Mouse (Mus musculus) thymus, postnatal 36 days (tissue): ENCODE results near the gene Mmp15.

ENCODE experiments used
- DNase-seq, 2 experiments: peaks; one replicate each; pipeline ENCODE4 v3.0.0; 2022; ENCODE audit warnings: mixed read lengths in 2 of 2

The Mmp15 gene

GRCm38 (mm10) chr8:95344668-95345067 lies 7.4 kb upstream of the Mmp15 start:
- DNase-seq: no peak

- DNase-seq: peak; percentile 55 to 66
These were observed 5.2 kb upstream of the Mmp15 start for GRCm38 (mm10) chr8:95346643-95347545.

GRCm38 (mm10) chr8:95348356-95348755 lies 3.7 kb upstream of the Mmp15 start:
- no peak for DNase-seq

DNA sequence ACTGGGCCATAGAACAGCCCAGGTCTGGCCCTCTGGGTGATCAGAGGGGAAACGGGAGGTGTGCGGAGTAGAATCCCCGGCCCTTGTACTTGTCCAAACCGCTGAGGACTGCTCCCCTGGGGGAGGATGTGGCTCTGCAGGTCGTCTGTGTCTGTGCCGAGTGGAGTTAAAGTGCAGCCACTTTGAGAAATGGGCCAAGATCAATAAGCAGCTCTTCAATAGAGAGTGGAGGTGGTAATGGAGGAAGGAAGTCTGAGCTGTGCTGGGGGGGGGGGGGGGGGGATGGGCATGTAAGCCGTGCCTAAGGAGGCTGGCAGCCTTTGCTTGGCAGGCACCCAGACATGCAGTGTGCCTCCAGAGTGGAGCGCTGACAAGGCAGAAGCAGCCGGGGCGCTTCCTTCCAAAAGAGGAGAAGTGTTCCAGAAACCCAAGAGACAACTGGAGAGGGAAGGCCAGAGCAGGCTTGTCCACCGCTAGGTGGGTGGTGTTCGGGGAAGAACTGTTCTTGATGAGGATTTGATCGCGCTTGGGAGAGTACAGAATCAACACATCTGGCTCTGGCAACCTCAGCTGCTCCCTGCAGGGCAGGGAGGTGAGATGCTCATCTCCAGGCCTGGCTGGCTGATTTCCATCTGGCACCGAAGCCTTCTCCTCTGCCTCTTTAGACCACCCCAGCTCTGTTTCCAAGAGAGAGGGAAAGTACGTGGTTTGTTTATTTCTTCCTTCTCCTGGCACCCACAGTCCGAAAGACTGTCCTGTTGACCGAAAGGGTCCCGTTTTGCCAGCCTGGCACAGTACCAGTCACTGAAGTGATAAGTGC lies 3.0 kb upstream of the Mmp15 start:
- DNase-seq: no peak

GRCm38 (mm10) chr8:95351461-95351860 lies 607 bp upstream of the Mmp15 start:
- DNase-seq: no peak

- no peak for DNase-seq
These were observed 1.1 kb downstream of the Mmp15 start for GRCm38 (mm10) chr8:95352871-95353866.

DNA sequence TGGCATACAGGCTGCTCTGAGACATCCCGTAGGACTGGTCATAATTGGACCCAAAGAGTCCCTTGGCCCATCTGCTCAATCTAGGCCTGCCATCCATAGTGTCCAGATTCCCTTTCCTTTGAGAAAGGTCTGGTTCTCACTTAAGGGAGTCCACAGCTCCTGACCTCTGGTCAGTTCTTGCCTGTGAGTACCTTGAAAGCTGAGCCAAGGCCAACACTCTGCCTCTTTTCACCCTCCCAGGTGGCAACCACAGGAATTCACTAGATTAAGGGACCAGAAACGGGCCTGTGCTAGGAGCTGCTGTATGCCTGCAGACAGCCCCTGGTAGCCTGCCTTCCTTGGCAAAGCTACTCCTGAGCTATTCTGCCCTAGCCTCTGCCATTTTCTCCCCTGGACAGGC lies 2.5 kb downstream of the Mmp15 start:
- DNase-seq: no peak

DNA sequence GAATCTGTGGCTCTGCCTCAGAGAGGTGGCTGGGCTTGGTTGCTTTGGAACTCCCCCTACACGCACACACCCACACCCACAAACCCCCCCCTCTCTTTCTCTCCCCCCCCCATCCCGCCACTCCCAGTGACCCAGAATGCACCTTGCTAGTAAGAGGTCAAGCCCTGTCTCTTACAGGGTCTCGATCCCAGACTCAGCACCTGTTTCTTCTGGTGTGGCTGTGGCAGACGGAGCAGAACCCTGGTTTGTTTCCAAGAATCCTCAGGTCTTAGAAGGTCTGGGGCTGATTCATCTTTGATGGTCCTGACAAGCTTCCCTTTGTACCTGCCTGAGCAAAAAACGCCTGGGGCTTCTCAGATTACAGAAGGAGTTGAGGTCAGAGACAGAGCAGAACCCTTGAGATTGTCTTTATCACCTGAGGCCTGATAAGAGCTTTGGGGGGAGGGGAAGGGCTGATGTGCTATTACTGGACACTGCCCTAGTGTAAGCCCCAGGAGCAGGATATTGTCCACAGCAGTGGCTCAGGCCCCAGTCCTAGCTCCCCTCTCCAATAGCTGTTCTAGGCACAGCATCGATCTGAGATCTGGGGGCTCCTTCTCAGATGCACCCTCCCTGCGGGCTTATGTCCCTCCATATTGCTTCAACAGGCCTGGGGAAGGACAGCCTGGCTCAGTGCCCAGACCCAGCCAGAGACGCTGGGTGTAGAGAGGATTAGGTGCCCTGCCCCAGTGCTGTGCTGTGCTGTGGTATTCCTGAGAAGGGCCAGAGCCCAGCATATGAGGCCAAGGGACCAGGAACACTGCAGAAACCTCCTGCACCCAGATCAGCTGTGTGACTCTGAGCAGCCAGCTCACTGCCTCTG lies 6.7 kb downstream of the Mmp15 start:
- DNase-seq: no peak

DNA sequence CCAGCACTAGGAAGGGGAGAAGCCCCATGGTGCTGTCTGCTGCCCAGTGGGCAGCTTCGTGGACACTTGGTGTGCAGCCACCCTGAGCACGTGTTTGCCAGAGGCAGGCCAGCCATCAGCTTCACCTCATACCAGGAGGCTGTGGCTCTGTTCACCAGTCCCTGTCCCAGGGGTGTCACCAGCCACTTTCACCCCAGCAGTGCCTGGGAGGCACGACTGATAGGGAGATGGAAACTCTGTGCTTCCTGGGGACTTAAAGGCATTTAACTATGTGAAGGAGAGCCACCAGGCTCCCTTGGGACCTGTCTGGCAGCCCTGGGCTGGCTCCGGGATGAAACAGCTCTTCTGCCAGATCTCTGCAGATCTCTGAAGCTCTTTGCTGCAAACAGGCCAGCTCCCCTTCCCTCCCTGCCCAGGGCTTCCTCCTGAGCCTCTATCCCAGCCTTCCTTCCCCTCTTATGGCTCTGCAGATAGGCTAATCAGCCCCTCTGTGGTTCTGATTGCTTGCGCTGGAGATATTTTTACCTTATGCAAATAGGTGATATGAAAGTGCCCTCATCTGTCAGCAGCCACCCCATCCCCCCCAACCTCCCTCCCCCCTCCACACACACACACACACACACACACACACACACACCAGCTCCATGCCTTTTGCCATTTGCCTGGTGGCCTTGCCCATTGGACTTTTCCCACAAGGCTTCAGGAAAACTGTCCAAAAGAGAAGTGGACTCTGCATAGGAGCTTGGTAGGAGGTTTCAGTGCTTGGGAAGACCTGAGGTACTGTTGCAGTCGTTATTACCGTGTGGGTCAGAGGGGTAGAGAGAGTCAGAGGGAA lies 8.3 kb downstream of the Mmp15 start:
- no peak for DNase-seq

DNA sequence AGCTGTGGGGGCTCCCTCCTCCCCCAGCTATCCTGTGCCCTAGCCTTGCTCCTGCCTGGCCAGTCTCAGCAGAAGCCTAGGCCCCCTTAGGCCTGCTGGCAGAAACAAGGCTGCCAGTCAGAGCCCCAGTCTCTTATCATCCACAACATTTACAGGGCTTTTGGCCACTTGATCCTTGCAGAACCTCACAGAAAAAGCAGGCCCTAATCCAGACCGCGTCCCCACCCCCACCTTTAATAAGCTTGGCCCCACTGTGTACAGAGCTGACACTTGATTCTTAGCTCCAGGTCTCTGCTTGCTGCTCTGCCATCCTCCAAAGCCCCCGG lies 8.9 kb downstream of the Mmp15 start:
- DNase-seq: no peak

DNA sequence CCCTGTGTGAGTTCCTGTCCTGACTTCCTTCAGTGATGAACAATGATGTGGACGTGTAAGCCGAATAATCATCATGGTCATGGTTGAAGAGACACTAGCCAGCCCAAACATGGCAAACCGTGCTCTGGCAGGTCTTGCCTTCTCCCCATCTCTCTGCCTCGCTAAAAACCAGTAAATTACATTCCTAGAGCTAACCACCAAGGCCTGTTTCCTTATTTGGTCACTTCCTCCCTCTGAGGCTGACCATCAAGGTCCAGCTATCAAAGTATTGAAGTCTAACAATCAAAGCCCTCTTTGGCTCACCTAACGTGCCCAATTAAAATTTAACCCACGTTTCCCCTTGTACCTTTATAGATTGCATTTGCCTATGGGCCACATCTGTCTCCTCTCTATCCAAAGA lies 10.2 kb downstream of the Mmp15 start:
- DNase-seq: no peak

GRCm38 (mm10) chr8:95363849-95364248 lies 11.8 kb downstream of the Mmp15 start:
- DNase-seq: no peak

DNA sequence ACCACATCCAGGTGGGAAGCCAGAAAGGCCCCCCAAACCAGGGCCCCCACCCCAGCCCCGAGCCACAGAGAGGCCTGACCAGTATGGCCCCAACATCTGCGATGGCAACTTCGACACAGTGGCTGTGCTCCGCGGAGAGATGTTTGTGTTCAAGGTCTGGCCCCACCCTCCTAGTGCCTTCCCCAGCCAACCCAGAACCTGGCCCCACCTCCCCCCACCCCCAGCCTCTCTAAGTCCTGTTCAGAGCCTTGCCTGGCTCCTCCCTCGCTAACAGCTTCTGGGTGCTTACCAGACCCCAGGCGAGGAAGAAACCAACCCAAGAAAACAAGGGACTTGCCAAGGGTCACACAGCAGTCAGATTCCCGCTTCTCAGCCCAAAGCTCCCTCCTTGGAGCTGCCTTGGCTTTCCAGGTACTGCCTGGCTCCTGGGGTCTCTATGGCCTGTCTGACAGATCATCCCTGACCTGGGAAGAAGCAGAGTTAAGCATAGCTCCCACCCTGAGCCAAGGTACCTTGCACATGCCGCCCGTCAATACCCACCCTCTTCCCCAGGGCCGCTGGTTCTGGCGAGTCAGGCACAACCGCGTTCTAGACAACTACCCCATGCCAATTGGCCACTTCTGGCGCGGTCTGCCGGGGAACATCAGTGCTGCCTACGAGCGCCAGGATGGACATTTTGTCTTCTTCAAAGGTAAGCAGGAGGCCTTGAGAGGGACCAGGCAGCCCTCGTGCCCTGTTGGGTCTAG lies 17.7 kb downstream of the Mmp15 start:
- peak; percentile 66 to 78 for DNase-seq

DNA sequence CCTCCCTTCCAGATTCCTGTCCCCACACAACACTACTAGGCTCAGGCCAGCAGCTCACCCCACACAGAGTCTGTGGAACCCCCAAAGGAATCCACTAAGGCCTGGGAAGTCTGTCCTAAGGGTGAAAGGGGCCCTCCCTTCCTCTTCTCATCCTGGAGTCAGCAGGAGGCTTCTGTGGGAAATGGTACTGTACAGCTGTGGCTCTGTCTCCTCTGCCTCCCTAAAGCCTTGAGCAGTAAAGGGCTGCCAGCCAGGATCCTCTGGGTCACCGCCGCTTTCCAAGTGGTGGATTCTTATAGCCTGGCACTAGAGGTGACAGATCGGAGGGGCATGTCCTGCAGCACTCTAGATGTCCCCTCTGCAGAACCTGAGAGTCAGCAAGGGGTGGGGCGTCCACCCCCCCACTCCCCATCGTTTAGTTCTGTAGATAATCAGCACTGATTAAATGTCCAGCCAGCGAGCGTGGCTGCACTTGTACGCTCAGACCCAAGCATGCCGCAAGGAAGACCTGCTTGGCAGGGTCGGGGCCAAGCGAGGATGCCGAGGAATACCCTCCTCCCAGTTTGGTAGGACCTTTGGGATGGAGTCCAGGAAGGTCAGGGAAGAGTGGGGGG lies 21.4 kb downstream of the Mmp15 start:
- no peak for DNase-seq

DNA sequence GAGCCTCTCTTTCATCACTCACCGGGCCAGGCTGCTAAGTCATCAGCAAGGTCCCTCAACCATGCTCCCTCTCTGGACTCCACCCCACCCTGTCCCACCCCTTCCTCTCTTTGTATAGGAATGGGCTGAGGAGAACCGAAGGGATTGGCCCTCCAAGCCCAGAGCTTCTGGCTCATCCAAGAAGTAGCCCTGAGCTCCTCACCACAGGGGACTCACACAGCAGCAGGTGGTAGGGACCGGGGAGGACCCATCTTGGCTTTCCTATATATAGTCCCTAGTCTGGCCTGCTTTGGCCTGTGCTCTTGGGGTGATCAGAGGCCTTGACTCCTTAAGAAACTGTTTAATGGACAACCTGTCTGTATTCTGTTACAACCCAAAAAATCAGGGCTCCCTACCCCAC lies 22.4 kb downstream of the Mmp15 start:
- DNase-seq: no peak

GRCm38 (mm10) chr8:95375374-95375930 lies 23.4 kb downstream of the Mmp15 start:
- DNase-seq: no peak

DNA sequence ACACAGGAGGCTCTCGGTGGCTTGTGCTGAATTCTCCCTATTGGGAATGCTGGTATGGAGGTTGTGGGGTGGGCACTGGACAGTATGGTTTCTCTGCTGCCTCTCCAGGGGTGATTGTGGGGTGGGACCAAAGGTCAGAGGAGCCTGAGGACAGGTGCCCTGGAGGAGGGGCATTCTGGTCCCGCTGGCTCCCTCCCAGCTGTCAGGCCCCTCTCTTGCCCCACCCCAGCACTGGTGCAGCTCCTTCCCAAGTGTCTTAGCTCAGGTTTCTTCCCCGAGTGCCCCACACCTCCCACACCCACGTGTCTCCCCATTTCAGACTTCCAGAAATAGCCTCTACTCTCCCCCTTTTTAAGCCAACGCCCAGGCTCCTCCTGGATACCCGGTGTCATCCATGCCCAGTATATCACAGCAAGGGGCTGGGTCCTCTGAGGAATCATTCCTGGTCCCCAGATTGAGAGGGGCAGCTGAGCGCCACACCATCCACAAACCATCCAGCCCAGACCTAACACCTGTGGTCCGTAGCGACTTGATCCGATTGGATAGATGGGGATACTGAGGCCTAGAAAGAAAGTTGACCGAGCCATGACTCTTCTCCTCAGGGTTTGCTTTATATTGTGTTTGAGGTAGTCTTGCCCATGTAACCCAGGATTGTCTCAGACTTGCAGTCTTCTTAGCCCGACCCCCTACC lies 24.4 kb downstream of the Mmp15 start:
- DNase-seq: no peak

- no peak for DNase-seq
These were observed 25.0 kb downstream of the Mmp15 start for GRCm38 (mm10) chr8:95377101-95377500.

DNA sequence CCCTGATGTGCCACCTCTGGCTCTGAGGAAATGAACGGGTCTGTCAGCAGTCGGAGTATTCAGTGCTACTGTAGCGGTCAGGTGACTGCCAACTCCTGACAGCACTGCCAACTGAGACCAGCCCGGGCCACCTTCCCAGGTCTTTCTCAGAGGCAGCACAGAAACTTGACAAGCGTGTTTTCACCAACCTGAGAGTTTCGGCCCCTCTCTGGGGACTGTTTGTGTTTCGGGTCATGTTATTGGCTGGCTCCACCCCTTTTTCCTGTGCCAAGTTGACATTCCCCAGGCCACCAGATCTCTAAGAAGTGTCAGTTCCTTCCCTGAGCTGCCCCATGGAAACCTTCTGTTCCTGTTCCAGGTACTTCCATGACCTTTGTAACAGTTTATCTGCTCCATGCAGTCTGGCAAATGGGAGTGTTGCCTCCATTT lies 25.8 kb downstream of the Mmp15 start:
- DNase-seq: no peak
